8 mouse cellular contexts compared by ENCODE assay signal in the genomic region with DNA sequence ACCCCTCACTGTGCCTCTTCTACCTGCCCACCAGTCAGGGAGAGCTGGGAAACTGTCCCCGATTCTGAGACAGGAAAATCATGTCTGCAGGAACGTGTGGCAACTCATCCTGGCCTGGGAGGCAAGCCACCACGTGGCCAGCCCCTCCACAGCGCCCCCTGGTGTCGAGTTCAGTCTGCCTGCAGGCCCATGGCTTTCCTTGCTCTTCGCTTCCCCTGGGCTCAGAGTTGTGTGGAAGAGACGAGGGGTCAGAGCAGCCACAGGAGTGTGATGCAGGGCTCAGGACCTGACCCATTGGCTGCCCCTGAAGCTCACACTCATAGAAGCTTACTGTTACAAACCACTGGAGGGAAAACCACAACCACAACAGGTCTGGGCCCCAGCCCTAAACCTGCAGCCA. TPM values are rescaled to one million over a fixed set of nuclear protein-coding genes. Genes with fewer than 3 reads are reported as not detected.
A peak's percentile ranks its signal among the peaks of the same experiment; 100 is the strongest.
DNase-seq lines count a peak whose midpoint lies in the region; ATAC-seq and TF ChIP-seq lines count a peak whose summit lies in the region.

No protein-coding gene starts in this region.

- peaks cover 21% of the 10 kb centered on the region for H3K36me3 ChIP-seq in E14TG2a.4 (ENCODE audit: insufficient read depth, low read length)
- H3K36me3 ChIP-seq in forebrain, embryonic 16.5 days (ENCODE audit: control insufficient read depth, insufficient read depth): no peaks in the 10 kb centered on the region
- H3K36me3 ChIP-seq in hindbrain, embryonic 12.5 days: 0 out of 2 replicates have a peak, but pooled peaks cover 5% of the 10 kb centered on the region
- H3K36me3 ChIP-seq in liver, embryonic 14.5 days (replicated peaks; ENCODE audit: control insufficient read depth, insufficient read depth, low read depth): no peaks in the 10 kb centered on the region; the same call in 1 of the 2 replicates

- no peak for TF ChIP-seq EP300 in liver, embryonic 14.5 days (IDR thresholded peaks at IDR 0.05; ENCODE audit: low read depth)

- no peak overlapping the region for H3K27ac ChIP-seq in forebrain, embryonic 16.5 days (ENCODE audit: low read length)
- H3K27ac ChIP-seq in hindbrain, embryonic 12.5 days: no peak overlapping the region
- H3K27ac ChIP-seq in liver, embryonic 14.5 days: no peak overlapping the region

- ATAC-seq in forebrain, embryonic 16.5 days: 0 out of 2 replicates have a peak, but pooled peaks have one; percentile 18
- ATAC-seq in hindbrain, embryonic 12.5 days (ENCODE audit: low FRiP score): peak; percentile 41; the same call in 1 of the 2 replicates
- ATAC-seq in liver, embryonic 14.5 days (ENCODE audit: insufficient read depth): 0 out of 2 replicates have a peak, but pooled peaks have one; percentile 40

- H3K9ac ChIP-seq in forebrain, embryonic 16.5 days (replicated peaks; ENCODE audit: low read depth, low read length): no peak overlapping the region
- no peak overlapping the region for H3K9ac ChIP-seq in hindbrain, embryonic 12.5 days
- H3K9ac ChIP-seq in liver, embryonic 14.5 days (replicated peaks): no peak overlapping the region

- WGBS in forebrain, embryonic 16.5 days: 8% methylated on average over 7 of the region's 7 CpGs
- WGBS in hindbrain, embryonic 12.5 days: 13% methylated on average over 7 of the region's 7 CpGs
- WGBS in liver, embryonic 14.5 days (ENCODE audit: insufficient replicate concordance): 15% methylated on average over 7 of the region's 7 CpGs

- peaks cover 43% of the 10 kb centered on the region for H3K4me1 ChIP-seq in E14TG2a.4 (replicated peaks; ENCODE audit: low read depth, low read length)
- H3K4me1 ChIP-seq in forebrain, embryonic 16.5 days (replicated peaks; ENCODE audit: control insufficient read depth, insufficient read depth, low read length): no peaks in the 10 kb centered on the region
- peaks cover 4% of the 10 kb centered on the region; the same call in 1 of the 2 replicates for H3K4me1 ChIP-seq in hindbrain, embryonic 12.5 days
- peaks cover 0 to 6% of the 10 kb centered on the region in 2 experiments; a peak in 1 of 4 replicates for H3K4me1 ChIP-seq in liver, embryonic 14.5 days (replicated peaks; ENCODE audit: control insufficient read depth in 2 of 2, insufficient read depth in 2 of 2, low read length in 1 of 2)

- H3K4me2 ChIP-seq in forebrain, embryonic 16.5 days (ENCODE audit: low read length): no peak overlapping the region
- no peak overlapping the region for H3K4me2 ChIP-seq in hindbrain, embryonic 12.5 days (replicated peaks)
- no peak overlapping the region for H3K4me2 ChIP-seq in liver, embryonic 14.5 days (ENCODE audit: low read depth)

- H3K27me3 ChIP-seq in E14TG2a.4 (ENCODE audit: insufficient read depth, low read length): no peaks in the 10 kb centered on the region
- H3K27me3 ChIP-seq in forebrain, embryonic 16.5 days (replicated peaks; ENCODE audit: control insufficient read depth, insufficient read depth, low read length): no peaks in the 10 kb centered on the region
- no peaks in the 10 kb centered on the region for H3K27me3 ChIP-seq in hindbrain, embryonic 12.5 days
- no peaks in the 10 kb centered on the region for H3K27me3 ChIP-seq in liver, embryonic 14.5 days (ENCODE audit: control insufficient read depth, insufficient read depth, low read length)

- peak; percentile 91 for TF ChIP-seq CTCF in E14TG2a.4 (conservative IDR thresholded peaks at IDR 0.05; ENCODE audit: low read length)
- TF ChIP-seq CTCF in liver, embryonic 14.5 days (IDR thresholded peaks at IDR 0.05; ENCODE audit: low read depth): peak; percentile 99

- no peaks in the 10 kb centered on the region for H3K9me3 ChIP-seq in E14TG2a.4 (ENCODE audit: low read length)
- no peaks in the 10 kb centered on the region for H3K9me3 ChIP-seq in forebrain, embryonic 16.5 days (ENCODE audit: control insufficient read depth, low read length)
- H3K9me3 ChIP-seq in hindbrain, embryonic 12.5 days (replicated peaks): no peaks in the 10 kb centered on the region
- H3K9me3 ChIP-seq in liver, embryonic 14.5 days (ENCODE audit: control insufficient read depth, low read length): no peaks in the 10 kb centered on the region

- peak; percentile 61 for DNase-seq in 3T3-L1 (ENCODE audit: low read depth, low spot score)
- peak; percentile 37 for DNase-seq in c-Kit-negative CD71-positive TER-119-positive erythroid progenitor cells, embryonic 14.5 days (ENCODE audit: low read depth, low spot score)
- DNase-seq in liver, embryonic 14.5 days (ENCODE audit: low read depth in 3 of 3, low spot score in 3 of 3): peak in 1 of 3 experiments; percentile 37
- DNase-seq in ovary, postnatal 10 days (ENCODE audit: low spot score): peak; percentile 60
- peak; percentile 67 to 80 for DNase-seq in urinary bladder, adult 18-20 months (ENCODE audit: low spot score in 2 of 2)

- no peak overlapping the region for H3K4me3 ChIP-seq in E14TG2a.4 (replicated peaks; ENCODE audit: low read length)
- H3K4me3 ChIP-seq in forebrain, embryonic 16.5 days (replicated peaks; ENCODE audit: low read length): no peak overlapping the region
- no peak overlapping the region for H3K4me3 ChIP-seq in hindbrain, embryonic 12.5 days
- H3K4me3 ChIP-seq in liver, embryonic 14.5 days (ENCODE audit: insufficient read depth in 1 of 2, low read depth in 2 of 2, low read length in 2 of 2): no peak overlapping the region

RNA-seq across cellular contexts. Expression of a gene that starts 13.5 kb away (rescaled TPM):
- polyA plus RNA-seq in forebrain, embryonic 16.5 days (2015; fragmentation: Nextera tagmentation; extraction: Ambion mirVana): 27.9 and 34.6 TPM in 2 replicates
- polyA plus RNA-seq in hindbrain, embryonic 12.5 days (2016; fragmentation: Nextera tagmentation; extraction: Ambion mirVana): 42.3 and 44.2 TPM in 2 replicates
- polyA plus RNA-seq in liver, embryonic 14.5 days (2012; rRNA removed): 15.5 and 18.7 TPM in 2 replicates
- polyA plus RNA-seq in liver, embryonic 14.5 days (2014; fragmentation: Nextera tagmentation; extraction: Ambion mirVana): 11.4 and 12.5 TPM in 2 replicates

RNA-seq across cellular contexts. Expression of a gene that starts 41.6 kb away (rescaled TPM):
- 7.2 and 8.5 TPM in 2 replicates for polyA plus RNA-seq in forebrain, embryonic 16.5 days (2015; fragmentation: Nextera tagmentation; extraction: Ambion mirVana)
- polyA plus RNA-seq in hindbrain, embryonic 12.5 days (2016; fragmentation: Nextera tagmentation; extraction: Ambion mirVana): 13.1 and 13.7 TPM in 2 replicates
- 3.0 and 3.4 TPM in 2 replicates for polyA plus RNA-seq in liver, embryonic 14.5 days (2012; rRNA removed)
- polyA plus RNA-seq in liver, embryonic 14.5 days (2014; fragmentation: Nextera tagmentation; extraction: Ambion mirVana): 2.8 and 2.9 TPM in 2 replicates
